Mouse (Mus musculus): ENCODE measurements at regions not wholly inside any gene's neighbourhood (a gene's known extent, or its start where the extent isn't known, plus 50 kb on each side); places are given as distances from the start of the nearest gene placed in this dataset.

DNA sequence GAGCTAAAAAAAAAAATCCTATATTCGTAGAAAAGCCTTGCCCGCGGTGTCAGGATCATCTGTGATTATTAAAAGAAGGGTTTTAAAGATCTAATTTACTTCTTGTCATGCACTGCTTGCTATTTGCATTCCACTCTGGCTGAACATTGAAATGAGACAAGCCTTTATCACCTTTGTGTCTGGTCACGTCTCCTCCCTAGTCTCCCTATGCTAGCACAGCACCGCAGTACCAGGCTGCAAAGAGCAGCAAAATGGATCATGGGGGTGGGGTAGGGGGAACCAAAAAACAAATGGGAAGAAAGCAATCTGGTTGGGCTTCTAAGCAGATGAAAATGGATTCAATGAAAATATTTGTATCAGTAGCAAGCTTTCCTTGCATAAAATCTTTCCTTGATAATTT, 187.8 kb upstream of the Gm11146 start:
- H3K9me3 ChIP-seq (replicated peaks; ENCODE audit: insufficient read depth, low read length) = no peaks in the 10 kb centered on the region
- DNase-seq (ENCODE audit: low read depth, low spot score) = no peak
- H3K27me3 ChIP-seq (ENCODE audit: control insufficient read depth in 1 of 2, insufficient read depth in 2 of 2, low read length in 2 of 2) = no peaks in the 10 kb centered on the region
- H3K4me3 ChIP-seq (ENCODE audit: control insufficient read depth in 1 of 2, insufficient read depth in 1 of 2, low read depth in 2 of 2, low read length in 2 of 2) = no peak overlapping the region
- H3K79me2 ChIP-seq (ENCODE audit: control insufficient read depth, insufficient read depth, low read length, poor library complexity) = no peaks in the 10 kb centered on the region
- H3K27ac ChIP-seq (ENCODE audit: control insufficient read depth, low read depth, low read length) = no peak overlapping the region
- TF ChIP-seq SMC3 (IDR thresholded peaks at IDR 0.05; ENCODE audit: low read depth, low read length) = no peak
- no peak for TF ChIP-seq USF1 (IDR thresholded peaks at IDR 0.05; ENCODE audit: low read depth, low read length)
- TF ChIP-seq MAFK (IDR thresholded peaks at IDR 0.05; ENCODE audit: borderline replicate concordance, low read depth, low read length) = no peak
- TF ChIP-seq MXI1 (IDR thresholded peaks at IDR 0.05; ENCODE audit: low read depth, low read length) = no peak
- TF ChIP-seq MAZ (IDR thresholded peaks at IDR 0.05; ENCODE audit: low read depth, low read length) = no peak
- TF ChIP-seq RCOR1 (IDR thresholded peaks at IDR 0.05; ENCODE audit: low read depth, low read length) = no peak
- TF ChIP-seq BHLHE40 (IDR thresholded peaks at IDR 0.05; ENCODE audit: borderline replicate concordance, low read depth, low read length) = no peak
- TF ChIP-seq CHD1 (IDR thresholded peaks at IDR 0.05; ENCODE audit: low read depth, low read length) = no peak
- TF ChIP-seq HCFC1 (IDR thresholded peaks at IDR 0.05; ENCODE audit: low read depth, low read length) = no peak
- TF ChIP-seq SIN3A (IDR thresholded peaks at IDR 0.05; ENCODE audit: low read length) = no peak
- no peak for TF ChIP-seq RAD21 (IDR thresholded peaks at IDR 0.05; ENCODE audit: low read depth, low read length)
- no peak for TF ChIP-seq CTCF (IDR thresholded peaks at IDR 0.05 in 2 of 3, conservative IDR thresholded peaks at IDR 0.05 in 1 of 3; ENCODE audit: control insufficient read depth in 1 of 3, insufficient read depth in 1 of 3, low read depth in 2 of 3, low read length in 3 of 3, poor library complexity in 1 of 3, severe bottlenecking in 1 of 3)
- TF ChIP-seq ZNF384 (IDR thresholded peaks at IDR 0.05; ENCODE audit: low read depth, low read length) = no peak
- no peak for TF ChIP-seq POLR2A (IDR thresholded peaks at IDR 0.05; ENCODE audit: control insufficient read depth in 1 of 2, insufficient read depth in 1 of 2, low read depth in 1 of 2, low read length in 2 of 2, poor library complexity in 1 of 2)
- no peak for TF ChIP-seq POLR2AphosphoS2 (IDR thresholded peaks at IDR 0.05; ENCODE audit: low read length)
- no peak for TF ChIP-seq ZKSCAN1 (IDR thresholded peaks at IDR 0.05; ENCODE audit: low read depth, low read length)
- TF ChIP-seq MYC (IDR thresholded peaks at IDR 0.05; ENCODE audit: low read depth, low read length) = no peak
- H3K36me3 ChIP-seq (ENCODE audit: control insufficient read depth in 1 of 2, insufficient read depth in 2 of 2, low read length in 2 of 2) = no peaks in the 10 kb centered on the region
- no peak overlapping the region for H3K9ac ChIP-seq (ENCODE audit: control insufficient read depth, low read depth, low read length, poor library complexity, severe bottlenecking)
- no peaks in the 10 kb centered on the region for H3K4me1 ChIP-seq (ENCODE audit: control insufficient read depth in 1 of 2, insufficient read depth in 2 of 2, low read length in 2 of 2)

DNA sequence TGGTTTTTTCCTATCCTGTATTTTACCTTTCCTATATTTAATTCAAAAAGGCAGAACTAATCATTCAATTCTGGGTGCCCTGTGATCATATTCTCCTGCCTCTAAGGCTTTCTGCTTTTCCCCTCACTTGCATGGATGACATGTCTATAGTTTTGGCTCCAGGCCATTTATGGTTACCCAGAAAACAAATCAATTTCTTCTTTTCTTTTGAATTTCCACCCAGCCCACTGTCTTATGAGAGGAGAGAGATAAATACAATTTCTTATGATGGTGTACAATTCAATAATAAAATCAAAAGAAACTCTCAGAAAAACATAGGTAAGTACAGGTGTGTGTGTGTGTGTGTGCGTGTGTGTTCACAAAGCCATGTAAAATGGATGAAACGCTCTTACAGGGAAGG, 187.3 kb upstream of the Gm11146 start:
- no peak overlapping the region for H3K9ac ChIP-seq (ENCODE audit: control insufficient read depth, low read depth, low read length, poor library complexity, severe bottlenecking)
- no peak for DNase-seq (ENCODE audit: low read depth, low spot score)
- H3K27ac ChIP-seq (ENCODE audit: control insufficient read depth, low read depth, low read length) = no peak overlapping the region
- TF ChIP-seq USF2 (IDR thresholded peaks at IDR 0.05; ENCODE audit: borderline replicate concordance in 1 of 2, insufficient read depth in 1 of 2, low read depth in 1 of 2, low read length in 2 of 2) (no peak), HCFC1 (IDR thresholded peaks at IDR 0.05; ENCODE audit: low read depth, low read length) (no peak), CTCF (IDR thresholded peaks at IDR 0.05 in 2 of 3, conservative IDR thresholded peaks at IDR 0.05 in 1 of 3; ENCODE audit: control insufficient read depth in 1 of 3, insufficient read depth in 1 of 3, low read depth in 2 of 3, low read length in 3 of 3, poor library complexity in 1 of 3, severe bottlenecking in 1 of 3) (no peak), ZNF384 (IDR thresholded peaks at IDR 0.05; ENCODE audit: low read depth, low read length) (no peak)
- no peaks in the 10 kb centered on the region for H3K79me2 ChIP-seq (ENCODE audit: control insufficient read depth, insufficient read depth, low read length, poor library complexity)
- no peaks in the 10 kb centered on the region for H3K4me1 ChIP-seq (ENCODE audit: control insufficient read depth in 1 of 2, insufficient read depth in 2 of 2, low read length in 2 of 2)
- H3K9me3 ChIP-seq (replicated peaks; ENCODE audit: insufficient read depth, low read length) = no peaks in the 10 kb centered on the region
- H3K27me3 ChIP-seq (ENCODE audit: control insufficient read depth in 1 of 2, insufficient read depth in 2 of 2, low read length in 2 of 2) = no peaks in the 10 kb centered on the region
- no peaks in the 10 kb centered on the region for H3K36me3 ChIP-seq (ENCODE audit: control insufficient read depth in 1 of 2, insufficient read depth in 2 of 2, low read length in 2 of 2)
- H3K4me3 ChIP-seq (ENCODE audit: control insufficient read depth in 1 of 2, insufficient read depth in 1 of 2, low read depth in 2 of 2, low read length in 2 of 2) = no peak overlapping the region
